ENCODE assay signal across 10 mouse cellular contexts in genomic region chr1:80260443-80260842, GRCm38 (mm10). TPM values are rescaled to one million over a fixed set of nuclear protein-coding genes. Genes with fewer than 3 reads are reported as not detected.
"Had no signal": no experiment of that assay in that cellular context is flagged by ENCODE, and none has a peak within 500 bp of the region (broad histone marks: within the 10 kb centered on the region; RNA-seq: fewer than 3 reads in every experiment).

No protein-coding gene starts in this region.

- DNase-seq: kidney, adult 2 months; kidney, postnatal 14 days; liver, embryonic 13.5 days; liver, postnatal 0 days; right cerebral cortex, postnatal 4 days; spleen, adult 18-20 months; thymus, adult 18-20 months; thymus, postnatal 14 days had no signal

RNA-seq across cellular contexts. Expression of gene Fam124b, which starts 42.2 kb away (rescaled TPM):
- total RNA-seq: megakaryocyte progenitor cell, adult 5-6 weeks; monocyte, adult 5-6 weeks had no signal
- polyA plus RNA-seq: liver, embryonic 13.5 days; liver, postnatal 0 days had no signal
